32 mouse cellular contexts compared by ENCODE assay signal in genomic region chr6:84322528-84322927, GRCm38 (mm10).
A peak's percentile ranks its signal among the peaks of the same experiment; 100 is the strongest.
DNase-seq lines count a peak whose midpoint lies in the region; ATAC-seq and TF ChIP-seq lines count a peak whose summit lies in the region.
"Had no signal": no experiment of that assay in that cellular context is flagged by ENCODE, and none has a peak within 500 bp of the region (broad histone marks: within the 10 kb centered on the region; RNA-seq: fewer than 3 reads in every experiment).

No protein-coding gene starts in this region.

- H3K27ac ChIP-seq in gastrocnemius, adult 2 months = no peak overlapping the region
- H3K27ac ChIP-seq in layer of hippocampus, adult 2 months = no peak overlapping the region
- H3K27ac ChIP-seq: embryonic facial prominence, embryonic 10.5 days; embryonic facial prominence, embryonic 15.5 days; forebrain, embryonic 12.5 days; hindbrain, embryonic 10.5 days; hindbrain, embryonic 15.5 days; liver, embryonic 14.5 days; midbrain, embryonic 10.5 days; midbrain, embryonic 15.5 days; neural tube, embryonic 15.5 days; stomach, postnatal 0 days had no signal

- ATAC-seq in CD4-positive, CD25-positive, alpha-beta regulatory T cell, adult 4 months = no peak
- ATAC-seq: forebrain, postnatal 0 days; midbrain, embryonic 15.5 days had no signal

- peak; percentile 40 for TF ChIP-seq CTCF in gastrocnemius, adult 2 months (IDR thresholded peaks at IDR 0.05)
- TF ChIP-seq CTCF in layer of hippocampus, adult 2 months (conservative IDR thresholded peaks at IDR 0.05) = peak; percentile 57

- no peak overlapping the region for H3K4me3 ChIP-seq in gastrocnemius, adult 2 months
- no peak overlapping the region for H3K4me3 ChIP-seq in layer of hippocampus, adult 2 months
- H3K4me3 ChIP-seq: embryonic facial prominence, embryonic 10.5 days; embryonic facial prominence, embryonic 15.5 days; forebrain, embryonic 12.5 days; hindbrain, embryonic 10.5 days; hindbrain, embryonic 15.5 days; midbrain, embryonic 10.5 days; midbrain, embryonic 15.5 days; neural tube, embryonic 15.5 days had no signal

- DNase-seq in gastrocnemius, adult 2 months = no peak
- DNase-seq in gastrocnemius, adult 18-20 months (ENCODE audit: low spot score) = no peak
- DNase-seq in layer of hippocampus, adult 2 months (ENCODE audit: low spot score in 2 of 2) = no peak
- DNase-seq in layer of hippocampus, postnatal 36 days = no peak
- peak; percentile 40 for DNase-seq in thymus, postnatal 4 days
- no peak for DNase-seq in thymus, postnatal 36 days
- DNase-seq in induced T-regulatory cell, adult 2 months (ENCODE audit: low read depth) = peak; percentile 4
- DNase-seq: cerebellum, adult 8-10 months; cerebellum, postnatal 25 days; forebrain, postnatal 0 days; gastrocnemius, postnatal 25 days; heart, adult 18-20 months; heart, postnatal 14 days; kidney, adult 9 months; kidney, postnatal 14 days; left cerebral cortex, postnatal 4 days; lung, adult 2 months; lung, postnatal 14 days; retina, postnatal 1 day; right cerebral cortex, postnatal 25 days; spleen, adult 18-20 months had no signal

- intact Hi-C loops in gastrocnemius, adult 2 months (cut with DNase I) = loop anchor here (5.0 kb wide), 2 partner anchors 85 to 590 kb away; no protein-coding TSS in a partner anchor

Comparison
In these comparisons a context has a peak if more than half of its experiments do, and no peak if none do; other contexts are left out.
1. DNase-seq: peak in thymus, postnatal 4 days (single experiment) and induced T-regulatory cell, adult 2 months (single experiment); none in gastrocnemius, adult 2 months (single experiment), gastrocnemius, adult 18-20 months (single experiment), layer of hippocampus, adult 2 months (0 of 2), layer of hippocampus, postnatal 36 days (0 of 2) and thymus, postnatal 36 days (0 of 2).